Mouse (Mus musculus) liver, embryonic 12.5 days (tissue): Measurements from ENCODE around the gene Galr2. TPM values are rescaled to one million over a fixed set of nuclear protein-coding genes. Genes with fewer than 3 reads are reported as not detected.

Source experiments
- ATAC-seq: fragments of 200-750 bp; cut with Nextera tagmentation; 2 replicates; pipeline ENCODE4 v1.8.0; 2017; ENCODE audit warnings: moderate number of reproducible peaks, mild to moderate bottlenecking, moderate library complexity
- H3K27ac ChIP-seq: fragments of 300-500 bp; sonication (generic); 2 replicates; pipeline ENCODE4 v1.5.1; 2016; ENCODE audit warnings: mild to moderate bottlenecking
- H3K27me3 ChIP-seq: fragments of 300-500 bp; sonication (generic); replicated peaks from 2 replicates; pipeline ENCODE4 v1.6.1; 2016; ENCODE audit warnings: mild to moderate bottlenecking, moderate library complexity
- H3K36me3 ChIP-seq: fragments of 300-500 bp; sonication (generic); 2 replicates; pipeline ENCODE4 v1.6.1; 2016; ENCODE audit warnings: mild to moderate bottlenecking, moderate library complexity
- H3K4me1 ChIP-seq: fragments of 300-500 bp; sonication (generic); 2 replicates; pipeline ENCODE4 v1.6.1; 2016
- H3K4me2 ChIP-seq: fragments of 300-500 bp; sonication (generic); 2 replicates; pipeline ENCODE4 v1.6.1; 2016; ENCODE audit warnings: mild to moderate bottlenecking, moderate library complexity
- H3K4me3 ChIP-seq: fragments of 300-500 bp; sonication (generic); 2 replicates; pipeline ENCODE4 v1.5.1; 2016; ENCODE audit warnings: mild to moderate bottlenecking, moderate library complexity
- H3K9ac ChIP-seq: fragments of 300-500 bp; sonication (generic); 2 replicates; pipeline ENCODE4 v1.6.1; 2016; ENCODE audit warnings: mild to moderate bottlenecking, moderate library complexity
- H3K9me3 ChIP-seq: fragments of 300-500 bp; sonication (generic); replicated peaks from 2 replicates; pipeline ENCODE4 v1.6.1; 2016; ENCODE audit warnings: mild to moderate bottlenecking, moderate library complexity
- WGBS: fragments of 180-500 bp; shearing (Covaris S2); methylation state at CpG from one replicate; pipeline ENCODE4 v1.1.7; 2016; ENCODE audit not compliant: insufficient replicate concordance; 5-methylcytosine and 5-hydroxymethylcytosine counted together
- polyA plus RNA-seq: library from polyadenylated mRNA; unstranded; fragments of >200 nt; fragmentation: Nextera tagmentation; extraction: Ambion mirVana; gene quantifications from 2 replicates; pipeline ENCODE4 v1.2.1, GENCODE M21; 2016

Gene Galr2
- polyA plus RNA-seq, 1 experiment from 2014 or later = not detected

- Histone ChIP-seq H3K9ac (no peak overlapping the region), H3K36me3 (peaks cover 71% of the 10 kb centered on the region), H3K4me2 (no peak overlapping the region), H3K4me1 (peaks cover 19% of the 10 kb centered on the region), H3K27me3 (no peaks in the 10 kb centered on the region), H3K27ac (no peak overlapping the region), H3K9me3 (no peaks in the 10 kb centered on the region), H3K4me3 (no peak overlapping the region)
- 45% methylated on average over 5 of the region's 5 CpGs for WGBS
- ATAC-seq = no peak; the same call in 1 of the 2 replicates
Observed at GRCm38 (mm10) chr11:116294319-116294718, 13.6 kb downstream of the Galr2 start.

DNA sequence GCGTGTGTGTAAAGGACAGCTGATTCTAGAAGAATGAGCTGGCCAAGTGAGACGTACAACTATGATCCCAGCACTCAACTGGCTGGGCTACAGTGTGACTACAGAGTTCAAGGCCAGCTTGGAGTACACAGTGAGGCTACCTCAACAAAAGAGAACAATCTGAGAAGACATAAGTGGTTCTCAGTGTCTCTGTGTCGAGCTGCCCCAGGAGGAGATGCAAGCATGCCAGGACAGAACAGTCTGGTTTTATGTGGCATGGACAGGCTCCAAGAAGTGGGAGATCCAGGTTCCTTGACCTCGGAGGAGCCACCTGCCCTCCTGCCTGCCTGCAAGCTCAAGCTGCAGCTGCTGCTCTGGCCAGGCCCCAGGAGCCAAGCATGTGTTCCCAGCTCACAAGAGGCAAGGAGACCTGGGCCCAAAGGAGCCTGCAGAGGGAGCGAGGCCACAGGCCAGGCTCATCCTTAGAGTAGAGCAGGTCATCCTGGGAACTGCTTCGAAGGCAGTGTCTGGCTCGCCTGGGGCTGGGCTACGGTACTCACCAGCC is 15.5 kb downstream of the Galr2 start:
- 82% methylated on average over 8 of the region's 8 CpGs for WGBS
- Histone ChIP-seq H3K4me3 (no peak overlapping the region), H3K9me3 (no peaks in the 10 kb centered on the region), H3K27me3 (no peaks in the 10 kb centered on the region), H3K27ac (no peak overlapping the region), H3K36me3 (peaks cover 76% of the 10 kb centered on the region), H3K4me1 (peaks cover 19% of the 10 kb centered on the region), H3K4me2 (no peak overlapping the region), H3K9ac (no peak overlapping the region)
- ATAC-seq = no peak

DNA sequence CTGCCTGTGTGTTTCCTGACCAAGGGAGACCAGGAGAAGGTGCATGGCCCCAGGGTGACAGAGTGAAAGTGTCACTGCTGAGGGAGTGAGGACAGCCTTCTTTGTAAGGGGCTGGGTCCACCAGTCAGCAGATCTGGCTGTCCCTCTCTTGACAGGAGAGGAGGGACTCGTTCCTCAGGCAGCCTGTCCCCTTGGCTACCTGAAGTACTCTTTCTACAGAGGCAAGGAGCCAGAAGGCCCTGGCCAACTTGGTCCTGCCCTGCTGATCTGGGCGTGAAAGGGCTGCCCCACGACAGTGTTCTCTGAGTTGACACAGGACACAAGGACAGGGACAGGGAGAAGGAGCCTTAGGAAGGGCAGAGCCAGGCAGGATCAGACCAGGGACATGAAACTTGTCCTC is 16.3 kb downstream of the Galr2 start:
- H3K27ac ChIP-seq = no peak overlapping the region
- 65% methylated on average over 3 of the region's 3 CpGs for WGBS
- peaks cover 80% of the 10 kb centered on the region for H3K36me3 ChIP-seq
- peaks cover 19% of the 10 kb centered on the region for H3K4me1 ChIP-seq
- no peak overlapping the region for H3K9ac ChIP-seq
- no peak overlapping the region for H3K4me3 ChIP-seq
- ATAC-seq = no peak
- H3K9me3 ChIP-seq = no peaks in the 10 kb centered on the region
- H3K4me2 ChIP-seq = no peak overlapping the region
- no peaks in the 10 kb centered on the region for H3K27me3 ChIP-seq

GRCm38 (mm10) chr11:116298221-116298620 is 17.5 kb downstream of the Galr2 start:
- 84% methylated on average over 11 of the region's 11 CpGs for WGBS
- no peak overlapping the region for H3K4me3 ChIP-seq
- peaks cover 81% of the 10 kb centered on the region for H3K36me3 ChIP-seq
- peaks cover 11% of the 10 kb centered on the region for H3K4me1 ChIP-seq
- no peaks in the 10 kb centered on the region for H3K27me3 ChIP-seq
- H3K27ac ChIP-seq = no peak overlapping the region
- H3K4me2 ChIP-seq = no peak overlapping the region
- H3K9me3 ChIP-seq = no peaks in the 10 kb centered on the region
- H3K9ac ChIP-seq = no peak overlapping the region
- no peak for ATAC-seq

GRCm38 (mm10) chr11:116298621-116299020 is 17.9 kb downstream of the Galr2 start:
- no peaks in the 10 kb centered on the region for H3K9me3 ChIP-seq
- H3K9ac ChIP-seq = no peak overlapping the region
- no peak for ATAC-seq
- H3K36me3 ChIP-seq = peaks cover 84% of the 10 kb centered on the region
- H3K27me3 ChIP-seq = no peaks in the 10 kb centered on the region
- peaks cover 7% of the 10 kb centered on the region for H3K4me1 ChIP-seq
- no peak overlapping the region for H3K27ac ChIP-seq
- 82% methylated on average over 6 of the region's 6 CpGs for WGBS
- H3K4me2 ChIP-seq = no peak overlapping the region
- no peak overlapping the region for H3K4me3 ChIP-seq

DNA sequence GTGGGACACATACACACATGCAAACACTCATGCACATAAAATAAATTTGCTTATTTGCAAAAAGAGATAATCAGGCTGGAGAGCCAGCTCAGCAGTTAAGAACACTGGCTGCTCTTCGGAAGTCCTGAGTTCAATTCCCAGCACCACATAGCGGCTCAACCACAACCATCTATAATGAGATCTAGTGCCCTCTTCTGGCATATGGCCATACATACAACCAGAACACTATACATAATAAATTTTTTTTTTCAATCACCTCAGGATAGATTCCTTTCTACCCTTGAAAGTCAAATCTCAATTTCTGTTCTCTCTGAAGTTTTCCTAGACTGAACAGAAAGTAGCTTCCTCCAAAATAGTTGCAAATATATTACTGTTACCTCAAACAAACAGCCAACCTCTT is 24.7 kb downstream of the Galr2 start:
- Histone ChIP-seq H3K9me3 (no peaks in the 10 kb centered on the region), H3K4me1 (peaks cover 41% of the 10 kb centered on the region), H3K36me3 (peaks cover 46% of the 10 kb centered on the region), H3K9ac (peak overlapping the region; percentile 79), H3K27ac (no peak overlapping the region), H3K27me3 (no peaks in the 10 kb centered on the region), H3K4me2 (peak overlapping the region; percentile 83), H3K4me3 (peak overlapping the region; percentile 79)
- ATAC-seq = no peak
- 79% methylated on average over 2 of the region's 2 CpGs for WGBS

- 2% methylated on average over 53 of the region's 53 CpGs for WGBS
- Histone ChIP-seq H3K9me3 (no peaks in the 10 kb centered on the region), H3K4me1 (peaks cover 41% of the 10 kb centered on the region), H3K4me2 (peak overlapping the region; percentile 83), H3K27me3 (no peaks in the 10 kb centered on the region), H3K27ac (peak overlapping the region; percentile 84), H3K9ac (peak overlapping the region; percentile 79), H3K36me3 (peaks cover 37% of the 10 kb centered on the region), H3K4me3 (peak overlapping the region; percentile 79)
- peak; percentile 80 for ATAC-seq
Observed at GRCm38 (mm10) chr11:116306126-116306982, 25.6 kb downstream of the Galr2 start.

GRCm38 (mm10) chr11:116307019-116307725 is 26.4 kb downstream of the Galr2 start, which contains the start of gene Exoc7:
Exoc7 (minus strand) TSS chr11:116307233.
- Histone ChIP-seq H3K36me3 (peaks cover 29% of the 10 kb centered on the region), H3K27me3 (no peaks in the 10 kb centered on the region), H3K27ac (peak within 1 kb of the TSS; percentile 84), H3K9me3 (no peaks in the 10 kb centered on the region), H3K9ac (peak within 1 kb of the TSS; percentile 79), H3K4me2 (peak within 1 kb of the TSS; percentile 83), H3K4me1 (peaks cover 41% of the 10 kb centered on the region), H3K4me3 (peak within 1 kb of the TSS; percentile 79)
- peak; percentile 42 for ATAC-seq
- WGBS = 65% methylated on average over 10 of the region's 10 CpGs

DNA sequence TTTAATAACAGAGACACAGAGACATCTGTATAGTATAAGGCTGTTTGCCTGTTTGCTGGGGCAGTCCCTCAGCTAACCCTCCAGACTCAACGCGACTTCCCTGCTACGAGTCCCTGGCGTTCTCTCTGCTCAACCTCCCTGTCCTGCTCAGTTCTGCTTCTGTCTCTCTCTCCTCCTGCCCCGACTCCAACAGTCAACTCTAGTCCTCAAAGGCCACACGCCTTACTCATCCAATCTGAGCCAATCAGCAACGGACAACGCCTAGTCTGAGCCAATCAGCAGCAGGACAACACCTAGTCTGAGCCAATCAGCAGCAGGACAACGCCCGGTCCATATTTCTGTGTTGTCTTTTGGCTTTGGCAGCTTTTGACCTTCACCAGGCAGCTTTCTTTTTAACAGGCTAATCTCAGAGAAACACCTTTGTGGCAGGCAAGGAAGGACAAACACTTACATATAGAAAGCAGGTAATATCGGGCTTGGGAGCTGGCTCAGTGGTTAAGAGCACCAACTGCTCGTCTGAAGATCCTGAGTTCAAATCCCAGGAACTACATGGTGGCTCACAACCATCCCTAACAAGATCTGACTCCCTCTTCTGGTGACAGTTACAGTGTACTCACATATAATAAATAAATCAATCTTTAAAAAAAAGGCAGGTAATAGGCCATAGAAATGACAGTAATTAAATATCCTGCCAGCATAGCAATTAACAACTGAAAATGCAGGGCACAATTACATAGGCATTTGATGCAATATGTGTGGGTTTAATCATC is 27.2 kb downstream of the Galr2 start:
- no peak overlapping the region for H3K4me3 ChIP-seq
- H3K9me3 ChIP-seq = no peaks in the 10 kb centered on the region
- peak overlapping the region; percentile 83 for H3K4me2 ChIP-seq
- H3K9ac ChIP-seq = no peak overlapping the region
- H3K27me3 ChIP-seq = no peaks in the 10 kb centered on the region
- H3K36me3 ChIP-seq = peaks cover 22% of the 10 kb centered on the region
- peak overlapping the region; percentile 84 for H3K27ac ChIP-seq
- WGBS = 60% methylated on average over 12 of the region's 12 CpGs
- H3K4me1 ChIP-seq = peaks cover 41% of the 10 kb centered on the region
- ATAC-seq = peak; percentile 79

DNA sequence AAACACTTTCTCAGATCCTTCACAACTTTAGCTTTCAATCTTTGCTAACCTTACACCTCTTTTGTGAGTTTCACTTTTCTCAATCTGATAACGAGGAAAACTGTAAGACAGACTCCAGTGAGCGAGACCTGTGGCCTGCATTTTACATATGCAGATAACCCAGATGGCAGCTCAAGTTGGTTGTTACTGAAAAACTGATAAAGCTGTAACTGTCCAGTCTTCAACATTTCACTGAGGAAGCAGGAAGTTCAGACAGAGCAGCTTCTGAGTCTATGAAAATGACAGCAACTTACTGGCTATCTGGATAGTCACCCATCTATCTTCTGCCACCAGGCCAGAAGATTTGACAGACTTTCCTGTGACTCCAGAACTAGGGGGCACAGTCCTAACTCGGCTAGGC is 28.9 kb downstream of the Galr2 start:
- no peaks in the 10 kb centered on the region for H3K9me3 ChIP-seq
- no peak overlapping the region for H3K4me3 ChIP-seq
- 0 out of 2 replicates have a peak, but pooled peaks have one; percentile 17 for ATAC-seq
- no peaks in the 10 kb centered on the region for H3K27me3 ChIP-seq
- 18% methylated on average over 3 of the region's 3 CpGs for WGBS
- 0 out of 2 replicates have a peak overlapping the region, but pooled peaks have one; percentile 1 for H3K4me2 ChIP-seq
- H3K36me3 ChIP-seq = peaks cover 7% of the 10 kb centered on the region
- H3K4me1 ChIP-seq = peaks cover 41% of the 10 kb centered on the region
- peak overlapping the region; percentile 83 for H3K27ac ChIP-seq
- peak overlapping the region; percentile 42; the same call in 1 of the 2 replicates for H3K9ac ChIP-seq

DNA sequence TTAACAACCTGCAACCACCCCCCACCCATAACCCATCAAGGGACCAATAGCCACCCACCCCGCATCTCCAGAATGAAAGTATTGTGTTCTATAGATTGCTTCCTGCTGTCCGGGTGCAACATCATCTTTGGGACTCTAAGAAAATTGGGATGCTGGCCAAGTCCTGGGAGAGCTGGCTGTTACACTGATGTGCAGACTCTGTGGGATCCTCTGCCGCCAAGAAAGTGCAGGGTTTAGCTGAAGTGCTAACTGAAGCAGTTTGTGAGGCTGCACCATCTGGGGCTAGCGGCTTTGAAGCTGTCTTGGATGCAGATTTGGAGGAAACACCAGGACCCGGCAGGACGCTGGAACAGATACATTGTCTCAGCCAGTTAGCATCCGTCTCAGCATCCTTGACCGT is 30.4 kb downstream of the Galr2 start:
- Histone ChIP-seq H3K27ac (no peak overlapping the region), H3K36me3 (no peaks in the 10 kb centered on the region), H3K4me2 (no peak overlapping the region), H3K9ac (no peak overlapping the region), H3K27me3 (no peaks in the 10 kb centered on the region; the same call in 1 of the 2 replicates), H3K4me3 (no peak overlapping the region), H3K4me1 (peaks cover 34% of the 10 kb centered on the region), H3K9me3 (no peaks in the 10 kb centered on the region)
- 70% methylated on average over 8 of the region's 8 CpGs for WGBS
- no peak for ATAC-seq
